Mouse (Mus musculus) megakaryocyte, embryonic 14.5 days (primary cell): ENCODE measurements around the gene Ociad1. TPM values are rescaled to one million over a fixed set of nuclear protein-coding genes. Genes with fewer than 3 reads are reported as not detected.

Source experiments
- H3K27me3 ChIP-seq: replicated peaks from 2 replicates; pipeline ENCODE3; 2012; ENCODE audit warnings: inconsistent platforms
- H3K36me3 ChIP-seq: replicated peaks from 2 replicates; pipeline ENCODE3; 2012; ENCODE audit warnings: low read length, inconsistent platforms, mixed read lengths
- H3K4me1 ChIP-seq: 2 replicates; pipeline ENCODE4 v1.6.1; 2012; ENCODE audit warnings: inconsistent platforms
- H3K4me3 ChIP-seq: replicated peaks from 2 replicates; pipeline ENCODE3; 2012; ENCODE audit warnings: moderate library complexity, mild to moderate bottlenecking, inconsistent platforms
- H3K9me3 ChIP-seq: 2 replicates; pipeline ENCODE4 v1.6.1; 2012; ENCODE audit warnings: inconsistent platforms
- FLI1 ChIP-seq: IDR thresholded peaks from 2 replicates; pipeline ENCODE4 v1.6.1; 2012; ENCODE audit warnings: low read length, inconsistent platforms, mixed read lengths
- GATA1 ChIP-seq: IDR thresholded peaks from 3 replicates; pipeline ENCODE4 v1.6.1; 2012; ENCODE audit warnings: mixed read lengths, low read length, inconsistent platforms, borderline replicate concordance
- polyA plus RNA-seq: library from polyadenylated mRNA; stranded (reverse); fragments of >175 nt; gene quantifications from 2 replicates; pipeline ENCODE4 v1.2.3, GENCODE M21; 2012; ENCODE audit warnings: low replicate concordance; ENCODE audit not compliant: insufficient read depth

The Ociad1 gene
- polyA plus RNA-seq, 1 experiment, result 106 TPM

DNA sequence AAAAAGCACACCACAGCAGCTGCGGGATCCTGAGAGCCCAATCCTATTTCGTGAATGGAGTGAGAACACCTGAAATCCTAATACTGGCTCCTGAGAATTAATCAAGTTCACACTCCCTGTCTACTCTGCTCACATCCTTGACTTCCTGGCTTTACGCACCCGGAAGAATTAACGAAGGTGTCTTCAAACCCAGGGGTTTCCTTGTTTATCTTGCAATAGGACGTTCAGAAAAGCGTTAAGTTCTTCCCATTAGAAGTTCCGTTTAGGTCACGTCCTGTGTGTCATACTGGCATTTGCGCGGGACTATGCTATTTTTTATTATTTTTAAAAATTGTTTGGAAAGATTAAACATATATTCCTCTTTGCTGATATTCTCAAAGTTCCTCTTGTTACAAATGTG lies 35.5 kb upstream of the Ociad1 start:
- Histone ChIP-seq H3K27me3 (no peaks in the 10 kb centered on the region), H3K9me3 (no peaks in the 10 kb centered on the region), H3K36me3 (peaks cover 2% of the 10 kb centered on the region), H3K4me3 (peak overlapping the region; percentile 96), H3K4me1 (peaks cover 68% of the 10 kb centered on the region)
- TF ChIP-seq GATA1, result no peak
- TF ChIP-seq FLI1, result no peak

DNA sequence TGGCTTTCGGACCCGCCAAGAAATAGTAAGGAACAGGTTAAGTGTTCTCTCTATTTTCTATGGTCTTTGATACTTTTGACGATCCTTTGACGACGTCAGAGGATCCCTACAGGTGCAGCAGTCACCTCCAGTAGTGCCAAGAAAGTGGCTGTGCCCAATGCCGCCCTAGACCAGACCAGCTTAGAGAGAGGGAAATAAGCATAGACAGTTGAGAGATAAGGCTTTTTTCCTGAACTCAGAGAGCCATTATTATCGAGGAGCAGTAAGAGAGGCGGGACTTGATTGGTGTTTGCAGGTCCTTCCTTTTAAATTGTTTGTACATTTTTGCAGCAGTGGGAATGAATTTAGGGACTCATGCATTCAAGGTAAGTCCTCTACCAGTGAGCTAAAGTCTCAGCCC lies 34.9 kb upstream of the Ociad1 start:
- TF ChIP-seq GATA1 (no peak), FLI1 (no peak)
- H3K4me1 ChIP-seq, result peaks cover 68% of the 10 kb centered on the region

DNA sequence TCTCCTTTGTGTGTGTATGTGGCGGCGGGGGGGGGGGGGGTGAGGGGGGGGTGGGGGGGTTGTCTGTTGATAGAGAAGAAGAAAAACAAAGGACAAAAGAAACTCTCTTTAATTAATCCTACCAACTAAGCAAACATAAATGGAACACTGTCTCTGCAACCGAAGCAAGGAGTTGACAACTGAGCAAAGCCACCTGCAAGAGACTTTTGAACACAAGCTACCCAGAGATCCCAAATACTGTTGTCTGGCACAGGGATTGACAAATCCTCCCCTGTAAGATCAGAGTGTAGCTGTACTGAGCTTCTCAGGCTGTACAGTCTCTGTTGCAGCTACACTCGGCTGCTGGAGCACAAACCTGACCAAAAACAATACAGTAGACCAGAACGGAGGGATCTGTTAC lies 28.5 kb upstream of the Ociad1 start:
- H3K27me3 ChIP-seq, result no peaks in the 10 kb centered on the region
- H3K36me3 ChIP-seq, result peaks cover 17% of the 10 kb centered on the region
- no peak overlapping the region for H3K4me3 ChIP-seq
- H3K4me1 ChIP-seq, result peaks cover 53% of the 10 kb centered on the region
- peaks cover 19% of the 10 kb centered on the region for H3K9me3 ChIP-seq
- TF ChIP-seq GATA1 (no peak), FLI1 (no peak)

More for the DNA sequence above, 34.9 kb upstream of the Ociad1 start:
- Histone ChIP-seq H3K27me3 (no peaks in the 10 kb centered on the region), H3K9me3 (no peaks in the 10 kb centered on the region), H3K36me3 (no peaks in the 10 kb centered on the region), H3K4me3 (peak overlapping the region; percentile 96)

DNA sequence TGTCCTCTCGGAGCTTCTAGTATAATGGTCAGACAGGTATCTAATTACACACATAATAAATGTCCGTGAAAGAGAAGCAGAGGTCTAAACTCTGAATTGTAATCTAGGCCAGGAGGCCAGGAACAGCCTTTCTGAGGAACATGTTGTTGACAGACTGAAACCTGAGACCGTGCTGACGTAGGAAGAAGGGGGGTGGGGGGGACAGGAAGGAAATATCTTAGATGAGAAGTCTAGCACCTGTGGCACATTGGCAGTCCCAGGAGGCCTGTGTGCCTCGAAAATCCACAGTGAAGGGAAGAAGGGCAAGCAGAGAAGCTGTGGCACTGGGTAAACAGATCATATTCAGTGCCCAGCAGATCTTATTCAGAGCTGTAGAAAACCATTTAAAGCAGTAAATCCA lies 27.1 kb upstream of the Ociad1 start:
- H3K27me3 ChIP-seq, result no peaks in the 10 kb centered on the region
- peaks cover 17% of the 10 kb centered on the region for H3K36me3 ChIP-seq
- H3K4me1 ChIP-seq, result peaks cover 43% of the 10 kb centered on the region
- H3K4me3 ChIP-seq, result no peak overlapping the region
- TF ChIP-seq GATA1 (no peak), FLI1 (no peak)
- H3K9me3 ChIP-seq, result peaks cover 19% of the 10 kb centered on the region

DNA sequence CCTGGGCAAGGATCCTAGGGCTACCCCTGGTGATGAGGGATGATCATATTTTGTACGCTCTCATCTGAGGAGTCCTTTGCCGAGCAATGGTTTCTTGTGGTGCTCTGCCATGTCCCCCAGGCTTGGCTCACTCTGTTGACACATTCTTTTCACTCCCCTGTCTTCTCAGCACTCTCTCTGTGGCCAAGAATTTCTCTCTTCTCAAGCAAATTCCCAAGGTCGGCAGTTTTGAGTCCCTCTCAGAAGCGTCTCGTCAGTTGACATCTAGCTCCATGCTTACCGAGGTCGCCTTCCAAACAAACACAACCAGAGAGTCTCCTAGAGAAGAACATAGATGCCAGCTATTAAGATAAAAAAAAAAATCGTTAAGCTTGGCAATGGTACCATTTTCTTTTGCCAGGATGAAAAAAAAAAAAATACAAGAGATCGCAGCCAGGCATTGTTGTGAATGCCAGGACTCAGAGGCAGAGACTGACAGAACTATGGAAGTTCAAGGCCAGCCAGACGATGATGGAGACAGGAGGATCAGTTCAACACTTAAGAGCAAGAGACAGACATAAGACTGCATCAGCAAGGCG lies 23.9 kb upstream of the Ociad1 start:
- H3K9me3 ChIP-seq, result peaks cover 19% of the 10 kb centered on the region
- H3K36me3 ChIP-seq, result peaks cover 17% of the 10 kb centered on the region
- no peak for TF ChIP-seq GATA1
- TF ChIP-seq FLI1, result no peak
- peaks cover 48% of the 10 kb centered on the region for H3K4me1 ChIP-seq
- H3K27me3 ChIP-seq, result no peaks in the 10 kb centered on the region
- H3K4me3 ChIP-seq, result no peak overlapping the region

DNA sequence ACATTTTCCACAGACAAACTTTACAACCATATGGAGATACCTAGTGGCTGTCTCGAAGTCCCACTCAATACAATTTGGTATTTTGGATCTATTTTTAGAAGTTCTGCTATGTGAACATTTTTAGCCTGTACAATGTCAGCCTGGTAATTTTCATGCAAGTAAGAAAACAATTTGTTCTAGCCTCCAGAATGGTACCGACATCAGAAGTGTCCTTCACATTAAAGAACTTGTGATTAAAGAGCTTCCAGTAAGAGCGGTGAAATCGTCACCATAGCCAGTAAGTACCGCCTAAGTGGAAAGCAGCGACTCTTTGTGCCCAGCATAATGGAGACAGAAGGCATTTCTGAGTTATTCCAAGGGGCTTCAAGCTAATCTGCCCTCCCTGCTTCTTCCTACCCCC lies 22.0 kb upstream of the Ociad1 start:
- peaks cover 8% of the 10 kb centered on the region for H3K36me3 ChIP-seq
- H3K4me1 ChIP-seq, result peaks cover 36% of the 10 kb centered on the region
- H3K27me3 ChIP-seq, result peaks cover 4% of the 10 kb centered on the region
- no peak for TF ChIP-seq GATA1
- TF ChIP-seq FLI1, result no peak
- peaks cover 9% of the 10 kb centered on the region for H3K9me3 ChIP-seq
- no peak overlapping the region for H3K4me3 ChIP-seq

DNA sequence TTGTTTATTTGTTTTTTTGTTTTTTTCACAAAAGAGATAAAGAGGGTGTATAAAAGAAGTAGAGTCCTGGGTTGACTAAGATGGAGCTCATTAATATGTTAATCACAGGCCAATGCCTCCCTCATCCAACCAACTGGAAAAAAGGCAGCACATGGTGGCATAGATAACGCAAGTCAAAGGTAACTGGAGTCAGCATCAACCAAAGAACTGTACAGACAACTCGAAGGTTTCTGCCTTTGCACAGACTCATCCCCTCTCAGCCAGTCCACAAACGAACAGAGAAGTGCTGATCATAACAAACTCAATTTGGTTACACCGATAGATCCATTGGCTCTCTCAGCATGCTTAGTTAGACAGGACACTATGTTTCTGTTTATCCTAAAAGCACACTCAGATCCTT lies 19.4 kb upstream of the Ociad1 start:
- H3K4me1 ChIP-seq, result peaks cover 37% of the 10 kb centered on the region
- H3K9me3 ChIP-seq, result peaks cover 4% of the 10 kb centered on the region; the same call in 1 of the 2 replicates
- H3K36me3 ChIP-seq, result no peaks in the 10 kb centered on the region
- TF ChIP-seq FLI1 (no peak), GATA1 (no peak)
- peaks cover 8% of the 10 kb centered on the region for H3K27me3 ChIP-seq
- no peak overlapping the region for H3K4me3 ChIP-seq

DNA sequence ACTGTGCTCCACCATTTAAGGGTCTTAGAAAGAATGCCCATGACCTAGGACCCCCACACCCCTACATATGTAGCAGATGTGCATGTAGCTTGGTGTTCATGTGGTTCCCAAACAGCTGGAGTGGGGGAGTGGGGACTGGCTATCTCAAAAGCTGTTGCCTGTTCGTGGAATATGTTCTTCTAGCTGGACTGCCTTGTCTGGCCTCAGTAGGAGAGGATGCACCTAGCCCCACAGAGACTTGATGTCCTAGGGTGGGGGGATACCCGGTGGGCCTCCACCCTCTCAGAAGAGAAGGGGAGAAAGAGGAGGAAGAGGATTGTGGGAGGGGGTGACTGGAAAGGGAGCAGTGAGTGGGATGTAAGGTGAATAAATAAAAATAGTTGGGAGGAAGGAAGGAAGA lies 17.6 kb upstream of the Ociad1 start:
- no peak overlapping the region for H3K4me3 ChIP-seq
- TF ChIP-seq FLI1, result no peak
- TF ChIP-seq GATA1, result no peak
- peaks cover 8% of the 10 kb centered on the region for H3K27me3 ChIP-seq
- H3K36me3 ChIP-seq, result no peaks in the 10 kb centered on the region
- peaks cover 49% of the 10 kb centered on the region for H3K4me1 ChIP-seq
- peaks cover 4% of the 10 kb centered on the region; the same call in 1 of the 2 replicates for H3K9me3 ChIP-seq

DNA sequence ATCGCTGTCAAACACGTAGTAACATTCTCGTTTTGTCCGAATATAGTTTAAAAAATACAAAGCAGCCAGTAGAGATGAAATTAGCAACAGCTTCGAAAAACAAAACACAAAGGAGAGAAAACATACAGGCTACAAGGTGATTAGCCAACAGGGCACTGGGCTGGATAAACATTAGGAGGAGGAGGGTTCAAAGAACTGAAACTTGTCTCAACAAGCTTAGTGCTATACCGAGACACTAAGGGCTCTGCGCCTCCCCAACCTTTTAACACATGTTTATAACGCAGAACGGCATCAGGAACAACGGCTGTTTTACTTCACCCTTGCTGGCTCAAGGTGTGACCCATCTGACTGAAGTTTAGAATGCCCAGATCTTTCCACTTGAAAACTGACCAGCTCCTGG lies 13.4 kb upstream of the Ociad1 start:
- H3K4me1 ChIP-seq, result peaks cover 45% of the 10 kb centered on the region
- TF ChIP-seq GATA1, result no peak
- TF ChIP-seq FLI1, result no peak
- H3K27me3 ChIP-seq, result peaks cover 8% of the 10 kb centered on the region
- peaks cover 5% of the 10 kb centered on the region for H3K36me3 ChIP-seq
- peaks cover 13% of the 10 kb centered on the region for H3K9me3 ChIP-seq
- H3K4me3 ChIP-seq, result no peak overlapping the region

DNA sequence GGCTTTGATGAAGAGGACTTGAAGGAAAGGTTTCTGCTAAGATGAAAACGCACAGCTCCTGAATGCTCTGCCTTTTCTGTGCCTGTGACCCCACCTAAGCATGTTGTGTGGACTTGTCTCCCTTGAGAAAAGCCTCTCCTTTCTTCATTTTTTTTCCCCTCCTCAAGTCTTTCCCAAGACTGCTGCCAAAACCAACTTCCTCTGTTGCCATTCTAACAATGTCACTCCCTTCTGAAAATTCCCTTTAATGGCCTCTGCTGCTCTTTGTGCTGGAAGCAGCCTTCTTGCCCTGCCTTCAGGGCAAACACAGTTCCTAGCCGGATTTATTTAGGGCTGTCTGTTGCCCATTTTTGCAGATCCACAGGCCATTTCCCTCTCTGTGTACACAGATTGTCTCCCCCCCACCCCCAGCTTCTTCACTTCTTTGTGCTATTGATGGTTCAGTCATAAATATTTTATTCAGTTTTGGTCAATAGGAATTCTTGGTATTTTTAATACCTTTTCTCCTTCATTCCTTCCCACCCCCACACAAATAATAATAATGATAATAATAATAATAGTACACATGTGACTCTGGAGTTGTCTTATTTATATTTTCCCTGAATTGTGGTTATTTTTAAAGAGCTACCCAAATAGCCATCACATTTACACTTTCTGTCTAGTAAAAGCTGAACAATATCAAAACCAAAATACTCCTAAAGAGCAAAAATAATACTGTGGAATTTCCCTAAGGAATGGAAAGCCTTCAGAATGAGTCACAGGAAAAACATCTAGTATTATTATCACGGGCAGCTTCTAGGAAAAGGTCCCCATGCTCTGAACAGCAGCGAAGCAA lies 12.6 kb upstream of the Ociad1 start:
- peaks cover 5% of the 10 kb centered on the region for H3K36me3 ChIP-seq
- peaks cover 46% of the 10 kb centered on the region for H3K4me1 ChIP-seq
- H3K9me3 ChIP-seq, result peaks cover 13% of the 10 kb centered on the region
- no peak for TF ChIP-seq GATA1
- TF ChIP-seq FLI1, result no peak
- H3K4me3 ChIP-seq, result no peak overlapping the region
- H3K27me3 ChIP-seq, result peaks cover 6% of the 10 kb centered on the region
